Mouse (Mus musculus): ENCODE data around the gene Myo7a. TPM values are rescaled to one million over a fixed set of nuclear protein-coding genes. Genes with fewer than 3 reads are reported as not detected.

Gene Myo7a
- polyA plus RNA-seq, 1 experiment, result 28.1 TPM

DNA sequence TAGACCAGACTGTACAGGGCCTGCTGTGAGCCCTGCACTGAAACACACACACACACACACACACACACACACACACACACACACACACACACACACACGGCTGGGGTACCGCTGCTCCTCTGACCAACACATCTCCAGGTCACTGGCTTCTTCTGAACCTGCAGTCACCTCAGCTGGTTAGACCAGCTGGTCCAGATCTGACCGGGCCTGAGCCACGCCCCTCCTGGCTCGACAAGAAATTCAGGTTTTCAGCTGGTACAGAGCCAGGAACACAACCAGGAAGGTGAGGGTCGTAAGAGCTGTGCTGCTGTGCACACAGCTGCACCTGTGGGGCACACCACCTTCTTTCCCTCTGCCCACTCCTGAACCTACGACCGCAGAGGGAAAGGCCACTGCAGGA is 39.2 kb upstream of the Myo7a start:
- Histone ChIP-seq H3K4me3 (ENCODE audit: extremely low read depth, insufficient read depth, insufficient read length) (no peak overlapping the region), H3K36me3 (ENCODE audit: control insufficient read depth, insufficient read depth, low read length) (no peaks in the 10 kb centered on the region), H3K4me1 (ENCODE audit: control insufficient read depth, insufficient read depth, insufficient read length) (no peaks in the 10 kb centered on the region), H3K27ac (ENCODE audit: insufficient read depth, low read length) (no peak overlapping the region), H3K27me3 (ENCODE audit: control insufficient read depth, insufficient read depth, low read length) (no peaks in the 10 kb centered on the region)
- 80% methylated on average over 8 of the region's 8 CpGs for WGBS
- DNase-seq (ENCODE audit: low read depth in 1 of 2, low spot score in 2 of 2), result no peak
- no peak for TF ChIP-seq POLR2A (IDR thresholded peaks at IDR 0.05; ENCODE audit: low read depth, low read length)
- no peak for TF ChIP-seq CTCF (IDR thresholded peaks at IDR 0.05; ENCODE audit: extremely low read depth, insufficient read depth, insufficient read length, insufficient replicate concordance)

DNA sequence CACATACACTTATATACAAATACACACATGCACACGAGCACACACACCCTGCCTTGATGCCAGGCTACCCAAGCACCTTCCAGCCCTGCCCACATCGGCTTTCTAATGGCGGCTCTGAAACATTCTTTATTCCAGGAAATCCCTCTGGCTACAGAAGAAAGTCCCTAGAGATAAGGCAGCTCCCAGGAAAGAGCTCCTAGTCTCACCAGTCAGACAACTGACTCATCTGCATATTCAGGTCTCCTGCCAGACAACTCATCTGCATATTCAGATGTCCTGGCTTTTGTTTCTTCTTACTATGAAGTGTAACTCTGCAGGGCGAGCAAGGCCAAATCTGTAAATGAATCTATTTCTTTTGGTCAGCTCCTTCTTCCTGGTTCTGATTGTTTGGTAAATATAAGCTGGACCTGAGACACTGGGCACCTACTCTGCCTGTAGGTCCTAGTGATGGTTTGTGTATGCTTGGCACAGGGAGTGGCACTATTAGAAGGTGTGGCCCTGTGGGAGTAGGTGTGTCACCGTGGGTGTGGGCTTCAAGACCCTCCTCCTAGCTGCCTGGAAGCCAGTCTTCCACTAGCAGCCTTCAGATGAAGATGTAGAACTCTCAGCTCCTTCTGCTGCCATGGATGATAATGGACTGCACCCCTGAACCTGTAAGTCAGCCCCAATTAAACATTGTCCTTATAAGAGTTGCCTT is 38.5 kb upstream of the Myo7a start:
- no peaks in the 10 kb centered on the region for H3K27me3 ChIP-seq (ENCODE audit: control insufficient read depth, insufficient read depth, low read length)
- TF ChIP-seq CTCF (IDR thresholded peaks at IDR 0.05; ENCODE audit: extremely low read depth, insufficient read depth, insufficient read length, insufficient replicate concordance) (no peak), POLR2A (IDR thresholded peaks at IDR 0.05; ENCODE audit: low read depth, low read length) (no peak)
- no peak for DNase-seq (ENCODE audit: low read depth in 1 of 2, low spot score in 2 of 2)
- 73% methylated on average over 5 of the region's 5 CpGs for WGBS
- no peak overlapping the region for H3K27ac ChIP-seq (ENCODE audit: insufficient read depth, low read length)
- no peak overlapping the region for H3K4me3 ChIP-seq (ENCODE audit: extremely low read depth, insufficient read depth, insufficient read length)
- H3K36me3 ChIP-seq (ENCODE audit: control insufficient read depth, insufficient read depth, low read length), result no peaks in the 10 kb centered on the region
- H3K4me1 ChIP-seq (ENCODE audit: control insufficient read depth, insufficient read depth, insufficient read length), result no peaks in the 10 kb centered on the region

DNA sequence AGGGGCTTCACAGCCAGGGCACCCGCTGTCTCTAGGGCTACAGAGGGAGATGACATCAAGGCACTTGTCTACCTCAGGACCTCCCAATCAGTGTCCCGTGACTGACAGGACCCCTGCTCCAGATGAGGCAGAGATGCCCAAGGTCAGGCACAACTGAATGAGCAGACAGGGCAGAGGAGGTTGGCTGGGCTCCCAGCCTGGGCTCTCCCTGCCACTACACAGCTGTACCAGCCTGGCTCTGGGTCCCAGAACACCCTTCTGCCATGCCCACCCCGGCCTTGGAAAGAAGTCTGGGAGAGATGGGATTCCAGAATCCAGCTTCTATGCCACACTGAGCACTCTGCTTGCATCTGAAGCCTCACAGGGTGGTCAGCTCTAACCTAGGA is 36.9 kb upstream of the Myo7a start:
- Histone ChIP-seq H3K27ac (ENCODE audit: insufficient read depth, low read length) (no peak overlapping the region), H3K4me1 (ENCODE audit: control insufficient read depth, insufficient read depth, insufficient read length) (no peaks in the 10 kb centered on the region)
- 32% methylated on average over 3 of the region's 3 CpGs for WGBS

DNA sequence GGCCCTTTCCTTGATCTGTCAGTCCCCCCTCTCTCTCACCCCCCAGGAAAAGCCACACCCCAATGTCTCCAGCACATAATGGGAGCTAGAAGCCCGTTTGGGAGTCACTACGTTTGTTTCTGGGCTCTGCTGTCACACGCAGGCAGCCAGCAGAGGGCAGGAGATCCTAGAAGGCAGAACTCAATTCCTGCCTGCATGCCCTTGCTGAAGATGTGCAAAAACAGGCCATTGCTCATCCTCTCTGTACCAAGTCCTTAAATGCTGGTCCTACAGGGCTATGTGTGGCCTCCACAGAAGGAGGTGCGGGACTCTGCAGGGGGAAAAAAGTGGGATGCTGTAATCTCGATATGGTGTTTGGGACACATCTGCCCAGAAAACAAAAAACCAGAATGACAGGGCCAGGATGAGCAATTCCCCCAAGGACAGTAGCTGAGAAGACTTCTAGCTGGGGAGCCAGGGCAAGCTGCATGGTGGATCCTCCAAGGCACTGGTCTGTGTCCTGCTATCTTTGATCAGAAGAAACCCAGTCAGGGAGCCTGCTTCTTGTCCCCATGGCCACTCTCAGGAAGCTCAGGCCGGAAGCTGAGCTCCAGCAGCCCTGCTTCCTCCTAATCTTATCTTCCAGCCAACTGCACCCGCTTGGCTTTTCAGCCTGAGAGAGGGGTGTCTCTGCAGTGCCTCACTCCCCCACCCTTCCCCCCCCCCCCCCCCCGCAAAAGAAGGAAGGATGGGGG is 36.4 kb upstream of the Myo7a start:
- Histone ChIP-seq H3K36me3 (ENCODE audit: control insufficient read depth, insufficient read depth, low read length) (no peaks in the 10 kb centered on the region), H3K27ac (ENCODE audit: insufficient read depth, low read length) (no peak overlapping the region), H3K4me1 (ENCODE audit: control insufficient read depth, insufficient read depth, insufficient read length) (no peaks in the 10 kb centered on the region), H3K27me3 (ENCODE audit: control insufficient read depth, insufficient read depth, low read length) (no peaks in the 10 kb centered on the region), H3K4me3 (ENCODE audit: extremely low read depth, insufficient read depth, insufficient read length) (no peak overlapping the region)
- TF ChIP-seq CTCF (IDR thresholded peaks at IDR 0.05; ENCODE audit: extremely low read depth, insufficient read depth, insufficient read length, insufficient replicate concordance), result peak; percentile 88; the same call in 1 of the 2 replicates
- TF ChIP-seq POLR2A (IDR thresholded peaks at IDR 0.05; ENCODE audit: low read depth, low read length), result no peak
- WGBS, result 17% methylated on average over 8 of the region's 8 CpGs
- peak in 1 of 2 experiments; percentile 58 for DNase-seq (ENCODE audit: low read depth in 1 of 2, low spot score in 2 of 2)

More for the DNA sequence above, 36.9 kb upstream of the Myo7a start:
- no peaks in the 10 kb centered on the region for H3K36me3 ChIP-seq (ENCODE audit: control insufficient read depth, insufficient read depth, low read length)
- DNase-seq (ENCODE audit: low read depth in 1 of 2, low spot score in 2 of 2), result no peak
- H3K27me3 ChIP-seq (ENCODE audit: control insufficient read depth, insufficient read depth, low read length), result no peaks in the 10 kb centered on the region
- H3K4me3 ChIP-seq (ENCODE audit: extremely low read depth, insufficient read depth, insufficient read length), result no peak overlapping the region
- no peak for TF ChIP-seq POLR2A (IDR thresholded peaks at IDR 0.05; ENCODE audit: low read depth, low read length)
- no peak for TF ChIP-seq CTCF (IDR thresholded peaks at IDR 0.05; ENCODE audit: extremely low read depth, insufficient read depth, insufficient read length, insufficient replicate concordance)

- H3K27me3 ChIP-seq (ENCODE audit: control insufficient read depth, insufficient read depth, low read length), result no peaks in the 10 kb centered on the region
- no peaks in the 10 kb centered on the region for H3K4me1 ChIP-seq (ENCODE audit: control insufficient read depth, insufficient read depth, insufficient read length)
- TF ChIP-seq CTCF (IDR thresholded peaks at IDR 0.05; ENCODE audit: extremely low read depth, insufficient read depth, insufficient read length, insufficient replicate concordance) (no peak), POLR2A (IDR thresholded peaks at IDR 0.05; ENCODE audit: low read depth, low read length) (no peak)
- WGBS, result 91% methylated on average over 5 of the region's 5 CpGs
- no peak overlapping the region for H3K4me3 ChIP-seq (ENCODE audit: extremely low read depth, insufficient read depth, insufficient read length)
- H3K27ac ChIP-seq (ENCODE audit: insufficient read depth, low read length), result no peak overlapping the region
- no peak for DNase-seq (ENCODE audit: low read depth in 1 of 2, low spot score in 2 of 2)
- H3K36me3 ChIP-seq (ENCODE audit: control insufficient read depth, insufficient read depth, low read length), result no peaks in the 10 kb centered on the region
Observed at GRCm38 (mm10) chr7:98153892-98154291, 34.6 kb upstream of the Myo7a start.

GRCm38 (mm10) chr7:98153345-98153744 is 34.0 kb upstream of the Myo7a start:
- H3K27me3 ChIP-seq (ENCODE audit: control insufficient read depth, insufficient read depth, low read length), result no peaks in the 10 kb centered on the region
- no peaks in the 10 kb centered on the region for H3K36me3 ChIP-seq (ENCODE audit: control insufficient read depth, insufficient read depth, low read length)
- TF ChIP-seq CTCF (IDR thresholded peaks at IDR 0.05; ENCODE audit: extremely low read depth, insufficient read depth, insufficient read length, insufficient replicate concordance) (no peak), POLR2A (IDR thresholded peaks at IDR 0.05; ENCODE audit: low read depth, low read length) (no peak)
- 72% methylated on average over 3 of the region's 3 CpGs for WGBS
- H3K4me1 ChIP-seq (ENCODE audit: control insufficient read depth, insufficient read depth, insufficient read length), result no peaks in the 10 kb centered on the region
- DNase-seq (ENCODE audit: low read depth in 1 of 2, low spot score in 2 of 2), result no peak
- no peak overlapping the region for H3K4me3 ChIP-seq (ENCODE audit: extremely low read depth, insufficient read depth, insufficient read length)
- H3K27ac ChIP-seq (ENCODE audit: insufficient read depth, low read length), result no peak overlapping the region

DNA sequence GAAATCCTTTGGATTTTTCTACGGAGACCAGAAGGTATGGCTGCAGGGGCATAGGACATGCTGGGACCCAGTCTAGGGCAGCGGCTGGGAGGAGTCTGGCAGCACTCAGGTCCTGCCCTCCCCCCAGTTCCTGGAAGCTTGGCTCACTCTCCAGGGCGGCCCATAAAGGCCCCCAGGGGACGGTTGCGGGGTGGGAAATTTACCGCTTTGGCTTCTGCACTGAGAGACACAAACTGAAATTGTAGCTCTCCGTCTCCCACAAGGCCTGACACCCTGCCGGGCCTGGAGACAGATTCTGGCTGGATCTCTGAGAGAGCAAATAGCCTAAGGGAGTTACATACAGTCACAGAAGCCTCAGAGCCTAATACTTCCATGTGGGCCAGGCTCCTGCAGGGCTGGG is 33.1 kb upstream of the Myo7a start:
- H3K36me3 ChIP-seq (ENCODE audit: control insufficient read depth, insufficient read depth, low read length), result no peaks in the 10 kb centered on the region
- H3K4me1 ChIP-seq (ENCODE audit: control insufficient read depth, insufficient read depth, insufficient read length), result no peaks in the 10 kb centered on the region
- no peak for TF ChIP-seq POLR2A (IDR thresholded peaks at IDR 0.05; ENCODE audit: low read depth, low read length)
- TF ChIP-seq CTCF (IDR thresholded peaks at IDR 0.05; ENCODE audit: extremely low read depth, insufficient read depth, insufficient read length, insufficient replicate concordance), result no peak
- H3K27me3 ChIP-seq (ENCODE audit: control insufficient read depth, insufficient read depth, low read length), result no peaks in the 10 kb centered on the region
- H3K4me3 ChIP-seq (ENCODE audit: extremely low read depth, insufficient read depth, insufficient read length), result no peak overlapping the region
- WGBS, result 91% methylated on average over 8 of the region's 8 CpGs
- DNase-seq (ENCODE audit: low read depth in 1 of 2, low spot score in 2 of 2), result no peak
- H3K27ac ChIP-seq (ENCODE audit: insufficient read depth, low read length), result no peak overlapping the region

Measured in spleen, adult 2 months (tissue).